Mouse (Mus musculus): ENCODE measurements at regions not wholly inside any gene's neighbourhood (a gene's known extent, or its start where the extent isn't known, plus 50 kb on each side); places are given as distances from the start of the nearest gene placed in this dataset.
"Not testable (repeated sequence)": the region's sequence is repeated elsewhere in the genome, so short reads cannot be mapped to it uniquely, and the experiment has no call there.

- no peaks in the 10 kb centered on the region for H3K9me3 ChIP-seq (ENCODE audit: low read length)
- 24% methylated on average over 5 of the region's 5 CpGs for whole genome bisulfite sequencing
- H3K4me2 ChIP-seq (ENCODE audit: low read depth, low read length) = no peak overlapping the region
- H3K9ac ChIP-seq (replicated peaks; ENCODE audit: low read length) = no peak overlapping the region
- ATAC-seq (peak; percentile 81), DNase-seq (ENCODE audit: low spot score) (peak; percentile 52)
- peaks cover 4% of the 10 kb centered on the region for H3K4me1 ChIP-seq (ENCODE audit: insufficient read depth, low read length)
- no peaks in the 10 kb centered on the region for H3K27me3 ChIP-seq (ENCODE audit: insufficient read depth, low read length)
- no peak overlapping the region for H3K27ac ChIP-seq
- H3K36me3 ChIP-seq (ENCODE audit: insufficient read depth, low read length) = no peaks in the 10 kb centered on the region
- H3K4me3 ChIP-seq (ENCODE audit: low read length) = no peak overlapping the region
- TF ChIP-seq CTCF (IDR thresholded peaks at IDR 0.05; ENCODE audit: low read depth) = no peak
These were observed 58.8 kb upstream of the Atxn1 start for GRCm38 (mm10) chr13:46023630-46024041.

- H3K4me1 ChIP-seq (ENCODE audit: insufficient read depth, low read length) = peaks cover 4% of the 10 kb centered on the region
- no peaks in the 10 kb centered on the region for H3K36me3 ChIP-seq (ENCODE audit: insufficient read depth, low read length)
- H3K9me3 ChIP-seq (ENCODE audit: low read length) = no peaks in the 10 kb centered on the region
- TF ChIP-seq CTCF (IDR thresholded peaks at IDR 0.05; ENCODE audit: low read depth) = no peak
- H3K9ac ChIP-seq (replicated peaks; ENCODE audit: low read length) = no peak overlapping the region
- H3K4me2 ChIP-seq (ENCODE audit: low read depth, low read length) = no peak overlapping the region
- DNase-seq (ENCODE audit: low spot score) = peak; percentile 47
- H3K27me3 ChIP-seq (ENCODE audit: insufficient read depth, low read length) = no peaks in the 10 kb centered on the region
- WGBS = 22% methylated on average over 5 of the region's 5 CpGs
- peak; percentile 22; the same call in 1 of the 2 replicates for ATAC-seq
- H3K4me3 ChIP-seq (ENCODE audit: low read length) = no peak overlapping the region
- H3K27ac ChIP-seq = no peak overlapping the region
These were observed 58.4 kb upstream of the Atxn1 start for GRCm38 (mm10) chr13:46023187-46023586.

GRCm38 (mm10) chr13:46020945-46021835 is 56.4 kb upstream of the Atxn1 start:
- Histone ChIP-seq H3K4me1 (ENCODE audit: insufficient read depth, low read length) (peaks cover 4% of the 10 kb centered on the region), H3K4me3 (ENCODE audit: low read length) (no peak overlapping the region), H3K36me3 (ENCODE audit: insufficient read depth, low read length) (no peaks in the 10 kb centered on the region), H3K9me3 (ENCODE audit: low read length) (no peaks in the 10 kb centered on the region), H3K27ac (no peak overlapping the region), H3K27me3 (ENCODE audit: insufficient read depth, low read length) (no peaks in the 10 kb centered on the region), H3K4me2 (ENCODE audit: low read depth, low read length) (no peak overlapping the region), H3K9ac (replicated peaks; ENCODE audit: low read length) (no peak overlapping the region)
- DNase-seq (ENCODE audit: low spot score) (no peak), ATAC-seq (no peak)
- no peak for TF ChIP-seq CTCF (IDR thresholded peaks at IDR 0.05; ENCODE audit: low read depth)
- 94% methylated on average over 6 of the region's 6 CpGs for WGBS

GRCm38 (mm10) chr13:46019431-46020166 is 54.8 kb upstream of the Atxn1 start:
- Histone ChIP-seq H3K4me2 (ENCODE audit: low read depth, low read length) (no peak overlapping the region), H3K9me3 (ENCODE audit: low read length) (no peaks in the 10 kb centered on the region), H3K27ac (no peak overlapping the region), H3K27me3 (ENCODE audit: insufficient read depth, low read length) (no peaks in the 10 kb centered on the region), H3K4me3 (ENCODE audit: low read length) (no peak overlapping the region), H3K4me1 (ENCODE audit: insufficient read depth, low read length) (peaks cover 4% of the 10 kb centered on the region), H3K9ac (replicated peaks; ENCODE audit: low read length) (no peak overlapping the region), H3K36me3 (ENCODE audit: insufficient read depth, low read length) (no peaks in the 10 kb centered on the region)
- WGBS = 20% methylated on average over 9 of the region's 9 CpGs
- ATAC-seq = peak; percentile 45; the same call in 1 of the 2 replicates
- no peak for TF ChIP-seq CTCF (IDR thresholded peaks at IDR 0.05; ENCODE audit: low read depth)
- peak; percentile 49 for DNase-seq (ENCODE audit: low spot score)

GRCm38 (mm10) chr13:46018903-46019430 is 54.2 kb upstream of the Atxn1 start:
- no peak for TF ChIP-seq CTCF (IDR thresholded peaks at IDR 0.05; ENCODE audit: low read depth)
- WGBS = 73% methylated on average over 13 of the region's 13 CpGs
- H3K9ac ChIP-seq (replicated peaks; ENCODE audit: low read length) = no peak overlapping the region
- no peak overlapping the region for H3K4me2 ChIP-seq (ENCODE audit: low read depth, low read length)
- no peaks in the 10 kb centered on the region for H3K27me3 ChIP-seq (ENCODE audit: insufficient read depth, low read length)
- DNase-seq (ENCODE audit: low spot score) (no peak), ATAC-seq (no peak)
- H3K36me3 ChIP-seq (ENCODE audit: insufficient read depth, low read length) = no peaks in the 10 kb centered on the region
- no peaks in the 10 kb centered on the region for H3K9me3 ChIP-seq (ENCODE audit: low read length)
- no peak overlapping the region for H3K27ac ChIP-seq
- no peak overlapping the region for H3K4me3 ChIP-seq (ENCODE audit: low read length)
- peaks cover 4% of the 10 kb centered on the region for H3K4me1 ChIP-seq (ENCODE audit: insufficient read depth, low read length)

- H3K4me3 ChIP-seq (ENCODE audit: low read length) = no peak overlapping the region
- TF ChIP-seq CTCF (IDR thresholded peaks at IDR 0.05; ENCODE audit: low read depth) = no peak
- no peaks in the 10 kb centered on the region for H3K9me3 ChIP-seq (ENCODE audit: low read length)
- H3K36me3 ChIP-seq (ENCODE audit: insufficient read depth, low read length) = no peaks in the 10 kb centered on the region
- no peak overlapping the region for H3K27ac ChIP-seq
- H3K27me3 ChIP-seq (ENCODE audit: insufficient read depth, low read length) = no peaks in the 10 kb centered on the region
- 92% methylated on average over 5 of the region's 5 CpGs for WGBS
- no peak overlapping the region for H3K9ac ChIP-seq (replicated peaks; ENCODE audit: low read length)
- DNase-seq (ENCODE audit: low spot score) = no peak
- peaks cover 2% of the 10 kb centered on the region; the same call in 1 of the 2 replicates for H3K4me1 ChIP-seq (ENCODE audit: insufficient read depth, low read length)
- H3K4me2 ChIP-seq (ENCODE audit: low read depth, low read length) = no peak overlapping the region
- ATAC-seq = no peak
These were observed 52.9 kb upstream of the Atxn1 start for GRCm38 (mm10) chr13:46017742-46018141.

GRCm38 (mm10) chr13:46017011-46017410 is 52.2 kb upstream of the Atxn1 start:
- not testable (repeated sequence) for H3K27me3 ChIP-seq (ENCODE audit: insufficient read depth, low read length); H3K4me2 ChIP-seq (ENCODE audit: low read depth, low read length); H3K36me3 ChIP-seq (ENCODE audit: insufficient read depth, low read length); H3K27ac ChIP-seq; H3K4me3 ChIP-seq (ENCODE audit: low read length); DNase-seq (ENCODE audit: low spot score); H3K4me1 ChIP-seq (ENCODE audit: insufficient read depth, low read length); H3K9me3 ChIP-seq (ENCODE audit: low read length); H3K9ac ChIP-seq (replicated peaks; ENCODE audit: low read length); ATAC-seq
- 70% methylated on average over 2 of the region's 2 CpGs for WGBS
